Mouse (Mus musculus) embryonic facial prominence, embryonic 14.5 days (tissue): ENCODE results near the gene Appbp2. TPM values are rescaled to one million over a fixed set of nuclear protein-coding genes. Genes with fewer than 3 reads are reported as not detected.

Experiments used
- polyA plus RNA-seq: library from polyadenylated mRNA; unstranded; fragments of >200 nt; fragmentation: Nextera tagmentation; extraction: Ambion mirVana; gene quantifications from 2 replicates; pipeline ENCODE4 v1.2.1, GENCODE M21; 2014

Appbp2 gene
- polyA plus RNA-seq, 1 experiment from 2014 or later = 46.1 TPM

Other genes starting within 250 kb of the Appbp2 start
- gene Usp32, start 95.0 kb downstream of the Appbp2 start, polyA plus RNA-seq = 4.9 and 6.8 TPM in 2 replicates
- 0.43 and 0.96 TPM in 2 replicates for gene 1700125H20Rik, start 64.7 kb downstream of the Appbp2 start, polyA plus RNA-seq
- 15.9 and 17.6 TPM in 2 replicates for gene Ppm1d, start 76.1 kb upstream of the Appbp2 start, polyA plus RNA-seq
- 28.0 and 32.9 TPM in 2 replicates for gene Bcas3, start 118.0 kb upstream of the Appbp2 start, polyA plus RNA-seq